Mouse (Mus musculus): ENCODE data around the gene Cela2a. TPM values are rescaled to one million over a fixed set of nuclear protein-coding genes. Genes with fewer than 3 reads are reported as not detected.
A peak's percentile ranks its signal among the peaks of the same experiment; 100 is the strongest.

Cela2a gene
- polyA plus RNA-seq, 1 experiment: 124 TPM

- H3K27ac ChIP-seq (ENCODE audit: insufficient read depth, low read depth, low read length): peak overlapping the region; percentile 80
- H3K4me3 ChIP-seq (ENCODE audit: low read depth, low read length): peak overlapping the region; percentile 88
- H3K27me3 ChIP-seq (ENCODE audit: control insufficient read depth, insufficient read depth, low read length): no peaks in the 10 kb centered on the region
- TF ChIP-seq CTCF (IDR thresholded peaks at IDR 0.05; ENCODE audit: extremely low read depth, insufficient read length, insufficient replicate concordance, low read depth, low read length): no peak
- no peak for TF ChIP-seq POLR2A (IDR thresholded peaks at IDR 0.05; ENCODE audit: low read depth, low read length)
- H3K4me1 ChIP-seq (ENCODE audit: control insufficient read depth, insufficient read depth, insufficient read length, low read length): peaks cover 9% of the 10 kb centered on the region; the same call in 1 of the 2 replicates
- 10% methylated on average over 10 of the region's 10 CpGs for WGBS
- H3K36me3 ChIP-seq (ENCODE audit: control insufficient read depth, insufficient read depth, low read length): peaks cover 13% of the 10 kb centered on the region
These were observed 33.2 kb downstream of the Cela2a start for GRCm38 (mm10) chr4:141792554-141793281.

- H3K4me3 ChIP-seq (ENCODE audit: low read depth, low read length): no peak overlapping the region
- no peak overlapping the region for H3K27ac ChIP-seq (ENCODE audit: insufficient read depth, low read depth, low read length)
- peaks cover 10% of the 10 kb centered on the region; the same call in 1 of the 2 replicates for H3K4me1 ChIP-seq (ENCODE audit: control insufficient read depth, insufficient read depth, insufficient read length, low read length)
- 77% methylated on average over 8 of the region's 8 CpGs for WGBS
- TF ChIP-seq CTCF (IDR thresholded peaks at IDR 0.05; ENCODE audit: extremely low read depth, insufficient read length, insufficient replicate concordance, low read depth, low read length): no peak
- no peak for TF ChIP-seq POLR2A (IDR thresholded peaks at IDR 0.05; ENCODE audit: low read depth, low read length)
- H3K27me3 ChIP-seq (ENCODE audit: control insufficient read depth, insufficient read depth, low read length): no peaks in the 10 kb centered on the region
- H3K36me3 ChIP-seq (ENCODE audit: control insufficient read depth, insufficient read depth, low read length): peaks cover 8% of the 10 kb centered on the region
These were observed 34.0 kb downstream of the Cela2a start for GRCm38 (mm10) chr4:141791951-141792350.

DNA sequence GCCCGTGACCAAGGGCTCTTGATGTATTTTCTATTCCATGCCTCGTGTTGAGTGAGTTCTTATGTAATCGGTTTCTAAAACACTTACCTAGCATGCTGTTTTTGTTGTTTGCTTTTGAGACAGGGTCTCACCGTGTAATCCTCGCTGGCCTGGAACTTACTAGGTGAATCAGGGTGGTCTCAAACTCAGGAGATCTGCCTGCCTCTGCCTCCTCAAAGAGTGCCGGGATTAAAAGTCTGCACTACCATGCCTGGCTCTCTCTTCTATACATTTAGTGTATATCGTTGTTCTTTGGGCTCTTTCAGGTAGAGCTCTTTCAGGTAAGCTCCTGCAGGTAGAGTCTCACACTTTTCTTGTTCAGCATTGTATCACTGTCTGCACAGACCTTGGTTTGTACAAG, 34.5 kb downstream of the Cela2a start:
- Histone ChIP-seq H3K4me3 (ENCODE audit: low read depth, low read length) (no peak overlapping the region), H3K36me3 (ENCODE audit: control insufficient read depth, insufficient read depth, low read length) (peaks cover 5% of the 10 kb centered on the region), H3K4me1 (ENCODE audit: control insufficient read depth, insufficient read depth, insufficient read length, low read length) (peaks cover 11% of the 10 kb centered on the region; the same call in 1 of the 2 replicates), H3K27me3 (ENCODE audit: control insufficient read depth, insufficient read depth, low read length) (no peaks in the 10 kb centered on the region), H3K27ac (ENCODE audit: insufficient read depth, low read depth, low read length) (no peak overlapping the region; the same call in 1 of the 2 replicates)
- 84% methylated on average over 7 of the region's 7 CpGs for WGBS
- TF ChIP-seq POLR2A (IDR thresholded peaks at IDR 0.05; ENCODE audit: low read depth, low read length): no peak
- TF ChIP-seq CTCF (IDR thresholded peaks at IDR 0.05; ENCODE audit: extremely low read depth, insufficient read length, insufficient replicate concordance, low read depth, low read length): no peak

DNA sequence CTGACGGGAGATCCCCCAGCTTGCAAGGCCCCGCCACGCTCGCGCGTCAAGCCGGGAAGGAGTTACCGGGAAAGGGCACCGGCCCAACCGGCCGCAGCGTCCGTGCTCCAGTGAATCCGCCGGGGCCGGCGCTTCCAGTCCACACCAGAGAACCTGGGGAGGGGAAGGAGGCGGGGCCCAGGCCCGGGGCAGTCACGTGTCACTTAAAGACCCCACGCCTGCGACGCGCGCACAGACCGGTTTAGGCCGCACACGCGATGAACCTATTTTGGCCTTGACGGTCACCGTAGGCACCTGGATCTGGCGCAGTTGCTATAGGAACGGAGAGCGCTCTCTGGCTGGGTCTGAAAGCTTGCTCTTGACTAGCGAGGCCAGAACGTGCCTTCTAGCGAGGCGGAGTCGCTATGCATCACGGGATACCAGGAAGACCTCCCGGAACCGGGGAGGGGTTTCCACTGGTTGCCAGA, 35.4 kb downstream of the Cela2a start, which contains the start of gene Dnajc16:
TSS of gene Dnajc16 (minus strand) at position 408 of the 467 bp plus-strand sequence.
- Histone ChIP-seq H3K4me3 (ENCODE audit: low read depth, low read length) (peak within 1 kb of the TSS; percentile 88), H3K27me3 (ENCODE audit: control insufficient read depth, insufficient read depth, low read length) (no peaks in the 10 kb centered on the region), H3K27ac (ENCODE audit: insufficient read depth, low read depth, low read length) (peak within 1 kb of the TSS; percentile 52), H3K4me1 (ENCODE audit: control insufficient read depth, insufficient read depth, insufficient read length, low read length) (peaks cover 11% of the 10 kb centered on the region; the same call in 1 of the 2 replicates), H3K36me3 (ENCODE audit: control insufficient read depth, insufficient read depth, low read length) (peaks cover 5% of the 10 kb centered on the region)
- TF ChIP-seq POLR2A (IDR thresholded peaks at IDR 0.05; ENCODE audit: low read depth, low read length) (peak; percentile 94), CTCF (IDR thresholded peaks at IDR 0.05; ENCODE audit: extremely low read depth, insufficient read length, insufficient replicate concordance, low read depth, low read length) (no peak)
- WGBS: under 1% methylated on average over 42 of the region's 42 CpGs

- peaks cover 6% of the 10 kb centered on the region for H3K36me3 ChIP-seq (ENCODE audit: control insufficient read depth, insufficient read depth, low read length)
- WGBS: 27% methylated on average over 3 of the region's 3 CpGs
- H3K27ac ChIP-seq (ENCODE audit: insufficient read depth, low read depth, low read length): no peak overlapping the region; the same call in 1 of the 2 replicates
- TF ChIP-seq POLR2A (IDR thresholded peaks at IDR 0.05; ENCODE audit: low read depth, low read length) (no peak), CTCF (IDR thresholded peaks at IDR 0.05; ENCODE audit: extremely low read depth, insufficient read length, insufficient replicate concordance, low read depth, low read length) (no peak)
- no peaks in the 10 kb centered on the region for H3K27me3 ChIP-seq (ENCODE audit: control insufficient read depth, insufficient read depth, low read length)
- peak overlapping the region; percentile 88 for H3K4me3 ChIP-seq (ENCODE audit: low read depth, low read length)
- H3K4me1 ChIP-seq (ENCODE audit: control insufficient read depth, insufficient read depth, insufficient read length, low read length): peaks cover 4% of the 10 kb centered on the region; the same call in 1 of the 2 replicates
These were observed 36.3 kb downstream of the Cela2a start for GRCm38 (mm10) chr4:141789564-141790218.

DNA sequence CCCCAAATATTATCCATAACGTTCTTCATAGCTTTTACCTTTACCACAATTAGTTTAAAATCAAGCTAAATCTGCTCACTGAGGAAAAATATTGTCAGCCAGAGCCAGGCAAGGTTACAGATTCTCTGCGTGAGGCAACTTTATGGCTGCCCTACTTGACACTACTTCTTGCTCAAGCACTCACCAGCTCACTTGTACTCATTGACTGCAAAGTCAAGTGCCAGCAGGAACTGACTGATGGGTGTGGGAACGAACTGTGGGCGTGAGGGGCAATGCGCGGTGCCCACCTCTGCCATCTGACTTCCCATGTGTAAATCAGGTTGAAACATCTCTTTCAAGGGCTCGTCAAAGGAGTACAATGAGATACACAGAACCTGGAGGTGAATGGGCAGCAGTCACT, 38.5 kb downstream of the Cela2a start:
- peaks cover 7% of the 10 kb centered on the region; the same call in 1 of the 2 replicates for H3K4me1 ChIP-seq (ENCODE audit: control insufficient read depth, insufficient read depth, insufficient read length, low read length)
- TF ChIP-seq CTCF (IDR thresholded peaks at IDR 0.05; ENCODE audit: extremely low read depth, insufficient read length, insufficient replicate concordance, low read depth, low read length): no peak
- TF ChIP-seq POLR2A (IDR thresholded peaks at IDR 0.05; ENCODE audit: low read depth, low read length): no peak
- H3K27me3 ChIP-seq (ENCODE audit: control insufficient read depth, insufficient read depth, low read length): no peaks in the 10 kb centered on the region
- H3K36me3 ChIP-seq (ENCODE audit: control insufficient read depth, insufficient read depth, low read length): peaks cover 24% of the 10 kb centered on the region
- H3K27ac ChIP-seq (ENCODE audit: insufficient read depth, low read depth, low read length): no peak overlapping the region
- 83% methylated on average over 7 of the region's 7 CpGs for WGBS
- no peak overlapping the region for H3K4me3 ChIP-seq (ENCODE audit: low read depth, low read length)

DNA sequence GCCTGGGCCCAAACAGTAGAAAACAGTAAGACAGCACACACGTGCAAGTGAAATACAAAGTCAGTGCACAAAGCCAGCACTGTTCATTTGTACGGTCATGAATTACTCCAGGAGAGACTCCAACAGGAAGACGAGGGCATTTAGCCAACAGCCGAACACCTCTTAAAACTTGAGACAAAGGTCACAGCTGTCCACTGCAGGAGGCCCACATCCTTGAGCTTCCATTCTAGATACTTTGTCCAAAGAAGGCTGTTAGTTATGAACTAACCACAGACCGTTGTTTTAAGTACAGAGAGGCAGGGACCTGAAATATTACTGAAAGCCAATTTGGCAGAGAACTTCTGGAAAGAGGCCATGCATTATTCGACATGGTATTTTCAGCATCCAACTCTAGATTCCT, 38.9 kb downstream of the Cela2a start:
- Histone ChIP-seq H3K27ac (ENCODE audit: insufficient read depth, low read depth, low read length) (no peak overlapping the region), H3K27me3 (ENCODE audit: control insufficient read depth, insufficient read depth, low read length) (no peaks in the 10 kb centered on the region), H3K4me3 (ENCODE audit: low read depth, low read length) (no peak overlapping the region), H3K4me1 (ENCODE audit: control insufficient read depth, insufficient read depth, insufficient read length, low read length) (peaks cover 7% of the 10 kb centered on the region; the same call in 1 of the 2 replicates), H3K36me3 (ENCODE audit: control insufficient read depth, insufficient read depth, low read length) (peaks cover 26% of the 10 kb centered on the region)
- WGBS: 21% methylated on average over 6 of the region's 6 CpGs
- no peak for TF ChIP-seq POLR2A (IDR thresholded peaks at IDR 0.05; ENCODE audit: low read depth, low read length)
- no peak for TF ChIP-seq CTCF (IDR thresholded peaks at IDR 0.05; ENCODE audit: extremely low read depth, insufficient read length, insufficient replicate concordance, low read depth, low read length)
